Mouse (Mus musculus): ENCODE measurements at regions not wholly inside any gene's neighbourhood (a gene's known extent, or its start where the extent isn't known, plus 50 kb on each side); places are given as distances from the start of the nearest gene placed in this dataset.

DNA sequence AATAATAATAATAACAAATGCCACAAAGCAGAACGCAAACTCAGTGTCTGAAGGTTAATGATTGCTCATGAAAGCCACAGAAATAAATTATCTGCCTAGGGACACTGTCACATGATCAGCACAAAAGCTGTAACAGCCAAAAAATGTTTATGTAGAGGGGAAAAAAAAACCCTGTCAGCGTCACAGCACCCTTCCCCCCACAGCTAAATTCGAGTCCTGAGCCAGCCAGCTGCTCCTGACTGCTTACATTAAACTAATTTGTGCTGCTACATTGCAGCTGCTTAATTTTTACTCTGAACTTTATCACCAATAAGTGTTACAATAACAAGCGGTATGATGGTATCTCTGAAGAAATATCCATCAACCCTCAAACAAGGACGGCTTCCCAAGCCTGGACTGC is 91.2 kb upstream of the Cited2 start:
- no peaks in the 10 kb centered on the region for H3K27me3 ChIP-seq (replicated peaks; ENCODE audit: control insufficient read depth, insufficient read depth, low read length)
- no peak overlapping the region for H3K27ac ChIP-seq (ENCODE audit: insufficient read depth, low read depth, low read length)
- TF ChIP-seq POLR2A (IDR thresholded peaks at IDR 0.05; ENCODE audit: low read depth, low read length) (no peak), CTCF (conservative IDR thresholded peaks at IDR 0.05; ENCODE audit: insufficient read depth, insufficient read length, low read depth, low read length) (no peak)
- peak; percentile 65 for DNase-seq
- no peak overlapping the region for H3K4me3 ChIP-seq (ENCODE audit: insufficient read depth, low read depth, low read length)
- no peaks in the 10 kb centered on the region for H3K36me3 ChIP-seq (ENCODE audit: control insufficient read depth, insufficient read depth, low read length)
- WGBS: 19% methylated on average over 5 of the region's 5 CpGs
- no peaks in the 10 kb centered on the region for H3K4me1 ChIP-seq (ENCODE audit: control insufficient read depth, insufficient read depth, low read length)

DNA sequence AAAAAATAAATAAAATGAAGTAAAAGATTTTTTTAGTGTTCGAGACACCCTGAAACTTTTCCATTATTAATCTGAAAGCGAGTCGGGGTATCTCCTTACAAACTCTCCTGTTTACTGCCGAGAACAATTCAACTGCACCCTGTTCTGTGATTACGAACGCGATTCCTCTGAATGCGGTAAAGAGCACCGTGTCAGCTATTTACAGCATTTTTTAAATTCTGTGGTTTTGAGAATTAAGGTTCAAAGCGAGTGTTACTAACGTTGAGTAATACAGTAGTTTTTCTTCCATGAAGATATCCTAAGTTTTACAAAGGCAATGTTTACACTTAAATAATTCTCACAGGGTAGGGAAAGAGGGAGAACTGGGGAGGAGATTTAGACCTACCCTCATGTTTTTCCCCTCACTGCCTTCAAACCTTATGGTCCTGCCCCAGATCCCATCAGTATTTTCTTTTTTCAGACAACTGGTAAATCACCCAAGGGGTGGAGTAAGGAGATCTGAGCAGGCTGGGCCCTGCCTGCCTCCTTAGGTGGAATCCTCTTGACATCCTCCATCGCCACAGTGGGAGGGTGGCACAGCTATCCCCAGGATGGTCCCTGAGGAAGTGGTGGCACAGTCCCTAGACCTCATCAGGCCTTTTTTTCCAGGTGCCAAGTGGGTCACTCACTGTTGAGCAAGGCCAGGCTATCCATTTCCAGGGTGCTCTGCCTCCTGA is 89.9 kb upstream of the Cited2 start:
- Histone ChIP-seq H3K27ac (ENCODE audit: insufficient read depth, low read depth, low read length) (no peak overlapping the region), H3K4me3 (ENCODE audit: insufficient read depth, low read depth, low read length) (no peak overlapping the region), H3K36me3 (ENCODE audit: control insufficient read depth, insufficient read depth, low read length) (no peaks in the 10 kb centered on the region), H3K27me3 (replicated peaks; ENCODE audit: control insufficient read depth, insufficient read depth, low read length) (no peaks in the 10 kb centered on the region), H3K4me1 (ENCODE audit: control insufficient read depth, insufficient read depth, low read length) (no peaks in the 10 kb centered on the region)
- DNase-seq: no peak
- 70% methylated on average over 12 of the region's 12 CpGs for WGBS
- TF ChIP-seq CTCF (conservative IDR thresholded peaks at IDR 0.05; ENCODE audit: insufficient read depth, insufficient read length, low read depth, low read length): no peak
- TF ChIP-seq POLR2A (IDR thresholded peaks at IDR 0.05; ENCODE audit: low read depth, low read length): no peak

GRCm38 (mm10) chr10:17645363-17645762 is 77.7 kb upstream of the Cited2 start:
- Histone ChIP-seq H3K4me1 (ENCODE audit: control insufficient read depth, insufficient read depth, low read length) (peaks cover 3% of the 10 kb centered on the region; the same call in 1 of the 2 replicates), H3K4me3 (ENCODE audit: insufficient read depth, low read depth, low read length) (no peak overlapping the region), H3K27me3 (replicated peaks; ENCODE audit: control insufficient read depth, insufficient read depth, low read length) (no peaks in the 10 kb centered on the region), H3K36me3 (ENCODE audit: control insufficient read depth, insufficient read depth, low read length) (no peaks in the 10 kb centered on the region), H3K27ac (ENCODE audit: insufficient read depth, low read depth, low read length) (no peak overlapping the region)
- no peak for DNase-seq
- TF ChIP-seq CTCF (conservative IDR thresholded peaks at IDR 0.05; ENCODE audit: insufficient read depth, insufficient read length, low read depth, low read length) (no peak), POLR2A (IDR thresholded peaks at IDR 0.05; ENCODE audit: low read depth, low read length) (no peak)
- 89% methylated on average over 5 of the region's 5 CpGs for WGBS

GRCm38 (mm10) chr10:17646391-17646790 is 76.6 kb upstream of the Cited2 start:
- 43% methylated on average over 4 of the region's 4 CpGs for WGBS
- Histone ChIP-seq H3K4me1 (ENCODE audit: control insufficient read depth, insufficient read depth, low read length) (peaks cover 5% of the 10 kb centered on the region; the same call in 1 of the 2 replicates), H3K36me3 (ENCODE audit: control insufficient read depth, insufficient read depth, low read length) (no peaks in the 10 kb centered on the region), H3K27ac (ENCODE audit: insufficient read depth, low read depth, low read length) (no peak overlapping the region), H3K4me3 (ENCODE audit: insufficient read depth, low read depth, low read length) (no peak overlapping the region), H3K27me3 (replicated peaks; ENCODE audit: control insufficient read depth, insufficient read depth, low read length) (no peaks in the 10 kb centered on the region)
- DNase-seq: peak; percentile 83
- TF ChIP-seq POLR2A (IDR thresholded peaks at IDR 0.05; ENCODE audit: low read depth, low read length) (no peak), CTCF (conservative IDR thresholded peaks at IDR 0.05; ENCODE audit: insufficient read depth, insufficient read length, low read depth, low read length) (no peak)

DNA sequence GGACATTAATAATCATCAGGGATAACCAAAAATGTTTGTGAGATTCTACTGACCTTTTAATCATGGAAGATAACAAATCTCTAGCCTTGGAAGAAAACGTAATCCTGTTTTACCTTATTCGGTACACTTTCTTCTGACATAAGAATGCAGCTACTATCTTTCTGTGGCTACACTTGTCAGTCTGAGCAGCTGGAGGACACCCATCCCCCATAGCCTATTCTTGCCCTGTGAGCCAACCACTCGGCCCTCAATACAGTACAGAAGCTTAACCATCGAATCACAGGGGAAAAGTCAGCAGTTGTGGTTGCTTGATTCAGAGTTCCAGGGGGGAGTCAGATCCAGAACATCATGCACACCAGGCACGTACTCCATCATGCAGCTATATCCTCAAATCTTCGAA is 74.9 kb upstream of the Cited2 start:
- no peak for DNase-seq
- no peak overlapping the region for H3K4me3 ChIP-seq (ENCODE audit: insufficient read depth, low read depth, low read length)
- no peaks in the 10 kb centered on the region for H3K36me3 ChIP-seq (ENCODE audit: control insufficient read depth, insufficient read depth, low read length)
- no peak overlapping the region for H3K27ac ChIP-seq (ENCODE audit: insufficient read depth, low read depth, low read length)
- no peaks in the 10 kb centered on the region for H3K27me3 ChIP-seq (replicated peaks; ENCODE audit: control insufficient read depth, insufficient read depth, low read length)
- TF ChIP-seq POLR2A (IDR thresholded peaks at IDR 0.05; ENCODE audit: low read depth, low read length): no peak
- no peak for TF ChIP-seq CTCF (conservative IDR thresholded peaks at IDR 0.05; ENCODE audit: insufficient read depth, insufficient read length, low read depth, low read length)
- WGBS: 79% methylated on average over 6 of the region's 6 CpGs
- peaks cover 6% of the 10 kb centered on the region; the same call in 1 of the 2 replicates for H3K4me1 ChIP-seq (ENCODE audit: control insufficient read depth, insufficient read depth, low read length)

DNA sequence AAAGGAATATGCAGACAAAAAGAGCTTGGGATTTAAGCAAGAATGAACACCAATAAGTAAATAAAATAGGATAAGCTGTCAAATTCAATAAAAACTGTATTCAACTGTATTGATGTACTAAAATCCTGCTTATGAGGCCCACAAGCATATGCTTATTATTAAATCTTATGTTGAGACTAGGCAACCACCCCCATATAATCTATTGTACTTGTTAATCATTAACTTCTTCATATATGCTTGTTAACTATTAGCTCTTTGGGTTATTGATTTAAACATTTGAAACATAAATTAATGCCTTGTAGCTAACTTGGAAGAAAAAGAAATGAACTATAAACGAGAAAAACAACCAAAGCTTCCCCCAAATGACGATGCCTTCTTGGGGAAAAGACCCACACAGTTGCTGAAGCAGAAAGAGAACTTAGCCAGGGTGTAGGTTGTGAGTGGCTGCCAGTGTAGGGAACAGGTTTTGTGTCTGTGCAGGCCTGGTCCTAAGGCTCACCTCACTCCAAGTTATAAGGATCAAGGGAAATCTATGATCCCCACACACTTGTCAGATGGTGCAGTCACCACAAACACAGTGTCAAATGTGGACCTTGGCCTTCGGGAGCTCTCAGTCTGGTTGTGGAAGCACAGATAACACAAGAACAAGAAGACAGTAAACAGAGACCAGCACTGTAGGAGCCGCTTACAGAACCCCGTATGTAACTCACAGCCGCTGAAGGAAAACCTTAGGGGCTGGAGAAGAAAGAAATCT is 71.8 kb upstream of the Cited2 start:
- no peak for TF ChIP-seq CTCF (conservative IDR thresholded peaks at IDR 0.05; ENCODE audit: insufficient read depth, insufficient read length, low read depth, low read length)
- no peak for TF ChIP-seq POLR2A (IDR thresholded peaks at IDR 0.05; ENCODE audit: low read depth, low read length)
- 73% methylated on average over 6 of the region's 6 CpGs for WGBS
- Histone ChIP-seq H3K4me3 (ENCODE audit: insufficient read depth, low read depth, low read length) (no peak overlapping the region), H3K4me1 (ENCODE audit: control insufficient read depth, insufficient read depth, low read length) (peaks cover 9% of the 10 kb centered on the region; the same call in 1 of the 2 replicates), H3K27ac (ENCODE audit: insufficient read depth, low read depth, low read length) (no peak overlapping the region), H3K36me3 (ENCODE audit: control insufficient read depth, insufficient read depth, low read length) (no peaks in the 10 kb centered on the region), H3K27me3 (replicated peaks; ENCODE audit: control insufficient read depth, insufficient read depth, low read length) (no peaks in the 10 kb centered on the region)
- DNase-seq: no peak

- Histone ChIP-seq H3K4me1 (ENCODE audit: control insufficient read depth, insufficient read depth, low read length) (peaks cover 7% of the 10 kb centered on the region; the same call in 1 of the 2 replicates), H3K27ac (ENCODE audit: insufficient read depth, low read depth, low read length) (peak overlapping the region; percentile 6; the same call in 1 of the 2 replicates), H3K36me3 (ENCODE audit: control insufficient read depth, insufficient read depth, low read length) (no peaks in the 10 kb centered on the region), H3K4me3 (ENCODE audit: insufficient read depth, low read depth, low read length) (no peak overlapping the region), H3K27me3 (replicated peaks; ENCODE audit: control insufficient read depth, insufficient read depth, low read length) (no peaks in the 10 kb centered on the region)
- 39% methylated on average over 6 of the region's 6 CpGs for WGBS
- peak; percentile 49 for DNase-seq
- no peak for TF ChIP-seq CTCF (conservative IDR thresholded peaks at IDR 0.05; ENCODE audit: insufficient read depth, insufficient read length, low read depth, low read length)
- no peak for TF ChIP-seq POLR2A (IDR thresholded peaks at IDR 0.05; ENCODE audit: low read depth, low read length)
Observed at GRCm38 (mm10) chr10:17653325-17653724, 69.7 kb upstream of the Cited2 start.

Data from kidney, adult 2 months (tissue).